Mouse (Mus musculus) ES-E14 (cell line): ENCODE data around the gene Sgms2. TPM values are rescaled to one million over a fixed set of nuclear protein-coding genes. Genes with fewer than 3 reads are reported as not detected.

Experiments
- DNase-seq: peaks from one replicate; pipeline ENCODE4 v3.0.0-alpha.2; 2013; ENCODE audit warnings: low read depth, low spot score
- H3K27ac ChIP-seq: 2 replicates; pipeline ENCODE4 v1.5.1; 2012; ENCODE audit warnings: low read depth, mild to moderate bottlenecking, low read length, moderate library complexity, mixed read lengths; ENCODE audit not compliant: poor library complexity, insufficient read depth, severe bottlenecking
- H3K36me3 ChIP-seq: 2 replicates; pipeline ENCODE4 v1.6.1; 2012; ENCODE audit warnings: mild to moderate bottlenecking, low read length, moderate library complexity, mixed read lengths; ENCODE audit not compliant: control insufficient read depth, poor library complexity, insufficient read depth, severe bottlenecking
- H3K4me1 ChIP-seq, 2 experiments: fragments of 150-350 bp in 1 of 2; sonication (generic) in 1 of 2; 2 replicates each; pipeline ENCODE4 v1.6.1; 2012; ENCODE audit warnings: low read length in 2 of 2, mild to moderate bottlenecking in 1 of 2, mixed read lengths in 1 of 2; ENCODE audit not compliant: control insufficient read depth in 2 of 2, insufficient read depth in 2 of 2, poor library complexity in 1 of 2
- H3K4me3 ChIP-seq, 2 experiments: fragments of 150-350 bp in 1 of 2; sonication (generic) in 1 of 2; 2 replicates each; pipeline ENCODE4 v1.5.1; 2012; ENCODE audit warnings: low read length in 2 of 2, low read depth in 1 of 2, mild to moderate bottlenecking in 1 of 2, mixed read lengths in 1 of 2; ENCODE audit not compliant: insufficient read depth in 1 of 2, poor library complexity in 1 of 2, severe bottlenecking in 1 of 2
- H3K9ac ChIP-seq: 2 replicates; pipeline ENCODE4 v1.6.1; 2012; ENCODE audit warnings: low read depth, mild to moderate bottlenecking, low read length, mixed read lengths; ENCODE audit not compliant: poor library complexity, insufficient read depth, severe bottlenecking
- H3K9me3 ChIP-seq: fragments of 150-350 bp; sonication (generic); 2 replicates; pipeline ENCODE4 v1.6.1; 2012; ENCODE audit warnings: low read depth, mild to moderate bottlenecking, low read length; ENCODE audit not compliant: control insufficient read depth, insufficient read depth
- CHD2 ChIP-seq: IDR thresholded peaks from 2 replicates; pipeline ENCODE4 v1.6.1; 2014; ENCODE audit warnings: mild to moderate bottlenecking, low read depth, low read length, inconsistent platforms
- HCFC1 ChIP-seq: IDR thresholded peaks from 2 replicates; pipeline ENCODE4 v1.6.1; 2012; ENCODE audit warnings: low read length, inconsistent platforms, borderline replicate concordance; ENCODE audit not compliant: insufficient read depth
- MAFK ChIP-seq: IDR thresholded peaks from 2 replicates; pipeline ENCODE4 v1.6.1; 2014; ENCODE audit warnings: mild to moderate bottlenecking, low read depth, low read length, inconsistent platforms; ENCODE audit not compliant: insufficient read depth
- ZC3H11A ChIP-seq: IDR thresholded peaks from 2 replicates; pipeline ENCODE4 v1.6.1; 2012; ENCODE audit warnings: low read depth, mild to moderate bottlenecking, inconsistent platforms, low read length, borderline replicate concordance
- ZNF384 ChIP-seq: IDR thresholded peaks from 2 replicates; pipeline ENCODE4 v1.6.1; 2012; ENCODE audit warnings: low read depth, low read length, inconsistent platforms
- in situ Hi-C, 2 experiments: fragments of 600-800 bp; cut with MboI; formaldehyde crosslinking; loops; one replicate each; pipeline ENCODE4 v1.15.1; 2025; ENCODE audit warnings: low sequenced_read_pairs in 2 of 2, inconsistent platforms in 1 of 2; ENCODE audit not compliant: unreplicated experiment in 2 of 2
- total RNA-seq: library from RNA; depleted of rRNA; stranded (reverse); fragments of 300-350 nt; gene quantifications from 2 replicates; pipeline ENCODE4 v1.2.3, GENCODE M21; 2012

Sgms2 gene
- total RNA-seq, 1 experiment: 2.1 TPM

- H3K4me1 ChIP-seq: peaks cover 0 to 3% of the 10 kb centered on the region in 2 experiments; a peak in 1 of 4 replicates
- no peaks in the 10 kb centered on the region for H3K36me3 ChIP-seq
- in situ Hi-C loops: no loop called here
- no peak overlapping the region for H3K4me3 ChIP-seq
- no peak overlapping the region for H3K9ac ChIP-seq
- no peak for DNase-seq
- TF ChIP-seq ZNF384 (no peak), HCFC1 (no peak), CHD2 (no peak), ZC3H11A (no peak), MAFK (no peak)
- H3K9me3 ChIP-seq: no peaks in the 10 kb centered on the region
- no peak overlapping the region for H3K27ac ChIP-seq
Observed at GRCm38 (mm10) chr3:131327189-131327588, 164.0 kb downstream of the Sgms2 start.

GRCm38 (mm10) chr3:131326637-131327036, 164.6 kb downstream of the Sgms2 start:
- H3K4me1 ChIP-seq: peaks cover 2 to 3% of the 10 kb centered on the region in 2 experiments; a peak in 1 of 4 replicates
- H3K27ac ChIP-seq: no peak overlapping the region
- TF ChIP-seq ZC3H11A (no peak), CHD2 (no peak), ZNF384 (no peak), MAFK (no peak), HCFC1 (no peak)
- no peaks in the 10 kb centered on the region for H3K9me3 ChIP-seq
- in situ Hi-C loops: no loop called here
- H3K36me3 ChIP-seq: no peaks in the 10 kb centered on the region
- no peak for DNase-seq
- no peak overlapping the region for H3K4me3 ChIP-seq
- H3K9ac ChIP-seq: no peak overlapping the region

GRCm38 (mm10) chr3:131322081-131322815, 169.0 kb downstream of the Sgms2 start:
- Histone ChIP-seq H3K4me3 (no peak overlapping the region), H3K27ac (no peak overlapping the region), H3K4me1 (peaks cover 4 to 9% of the 10 kb centered on the region in 2 experiments; a peak in 2 of 4 replicates), H3K9me3 (no peaks in the 10 kb centered on the region), H3K36me3 (no peaks in the 10 kb centered on the region), H3K9ac (no peak overlapping the region)
- peak; percentile 34; the same call in 1 of the 2 replicates for TF ChIP-seq ZNF384
- TF ChIP-seq HCFC1: no peak
- DNase-seq: no peak
- in situ Hi-C loops: no loop called here

GRCm38 (mm10) chr3:131320184-131320583, 171.0 kb downstream of the Sgms2 start:
- H3K27ac ChIP-seq: no peak overlapping the region; the same call in 1 of the 2 replicates
- no peak overlapping the region for H3K4me3 ChIP-seq
- no peaks in the 10 kb centered on the region for H3K36me3 ChIP-seq
- no peak overlapping the region for H3K9ac ChIP-seq
- H3K4me1 ChIP-seq: peaks cover 4 to 14% of the 10 kb centered on the region in 2 experiments; a peak in 2 of 4 replicates
- peak; percentile 39; the same call in 1 of the 2 replicates for TF ChIP-seq ZC3H11A
- TF ChIP-seq HCFC1: no peak
- TF ChIP-seq MAFK: no peak
- TF ChIP-seq ZNF384: no peak
- TF ChIP-seq CHD2: no peak
- no peaks in the 10 kb centered on the region for H3K9me3 ChIP-seq
- no peak for DNase-seq
- in situ Hi-C loops: no loop called here

GRCm38 (mm10) chr3:131318211-131318610, 173.0 kb downstream of the Sgms2 start:
- no peak overlapping the region for H3K27ac ChIP-seq
- no peak overlapping the region for H3K4me3 ChIP-seq
- H3K9ac ChIP-seq: no peak overlapping the region
- H3K9me3 ChIP-seq: no peaks in the 10 kb centered on the region
- DNase-seq: no peak
- TF ChIP-seq ZC3H11A (no peak), ZNF384 (no peak), MAFK (no peak), HCFC1 (no peak), CHD2 (no peak)
- in situ Hi-C loops: no loop called here
- H3K36me3 ChIP-seq: no peaks in the 10 kb centered on the region
- peaks cover 4 to 14% of the 10 kb centered on the region in 2 experiments; a peak in 2 of 4 replicates for H3K4me1 ChIP-seq
